Mouse (Mus musculus): ENCODE results near the gene Cchcr1.

DNA sequence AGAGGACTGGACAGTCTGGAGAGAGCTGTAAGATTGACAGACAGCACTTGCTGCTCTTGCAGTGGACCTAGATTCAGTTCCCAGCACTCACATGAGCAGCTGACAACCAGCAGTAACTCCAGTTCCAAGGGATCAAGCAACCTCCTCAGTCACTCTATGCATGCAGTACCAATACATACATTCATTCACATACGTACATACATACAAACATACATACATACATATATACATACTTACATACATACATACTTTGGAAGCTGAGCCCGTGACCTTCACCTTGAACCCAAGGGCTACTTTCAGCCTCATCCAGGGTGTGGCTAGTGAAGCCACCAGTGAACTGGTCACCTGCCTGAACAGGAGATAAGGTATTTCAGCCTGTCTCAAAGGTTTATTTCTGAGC is 28.9 kb upstream of the Cchcr1 start:
- TF ChIP-seq POLR2A (IDR thresholded peaks at IDR 0.05; ENCODE audit: borderline replicate concordance, extremely low read depth, insufficient read depth, insufficient read length, poor library complexity, severe bottlenecking) (no peak), CTCF (IDR thresholded peaks at IDR 0.05; ENCODE audit: borderline replicate concordance, extremely low read depth, insufficient read depth, insufficient read length) (no peak)
